Mouse (Mus musculus) liver, embryonic 16.5 days (tissue): Measurements from ENCODE around the gene Utp11. TPM values are rescaled to one million over a fixed set of nuclear protein-coding genes. Genes with fewer than 3 reads are reported as not detected.
A peak's percentile ranks its signal among the peaks of the same experiment; 100 is the strongest.

Source experiments
- ATAC-seq: fragments of 200-750 bp; cut with Nextera tagmentation; 2 replicates; pipeline ENCODE4 v1.8.0; 2017; ENCODE audit warnings: low read depth, mild to moderate bottlenecking, moderate number of reproducible peaks, moderate library complexity
- H3K27ac ChIP-seq: fragments of 300-500 bp; sonication (generic); 2 replicates; pipeline ENCODE4 v1.5.1; 2014; ENCODE audit warnings: mild to moderate bottlenecking, low read length
- H3K27me3 ChIP-seq: fragments of 300-500 bp; sonication (generic); 2 replicates; pipeline ENCODE4 v1.6.1; 2014; ENCODE audit warnings: low read depth, low read length, mixed read lengths; ENCODE audit not compliant: control insufficient read depth, insufficient read depth
- H3K36me3 ChIP-seq: fragments of 300-500 bp; sonication (generic); 2 replicates; pipeline ENCODE4 v1.6.1; 2014; ENCODE audit warnings: mild to moderate bottlenecking; ENCODE audit not compliant: control insufficient read depth, insufficient read depth
- H3K4me1 ChIP-seq: fragments of 300-500 bp; sonication (generic); 2 replicates; pipeline ENCODE4 v1.6.1; 2014; ENCODE audit warnings: low read depth, low read length, mixed read lengths; ENCODE audit not compliant: control insufficient read depth
- H3K4me2 ChIP-seq: fragments of 300-500 bp; sonication (generic); 2 replicates; pipeline ENCODE4 v1.6.1; 2014; ENCODE audit warnings: low read depth, low read length, mixed read lengths
- H3K4me3 ChIP-seq: fragments of 300-500 bp; sonication (generic); 2 replicates; pipeline ENCODE4 v1.5.1; 2014; ENCODE audit warnings: low read depth, mild to moderate bottlenecking, low read length
- H3K9ac ChIP-seq: fragments of 300-500 bp; sonication (generic); 2 replicates; pipeline ENCODE4 v1.6.1; 2014; ENCODE audit warnings: low read depth, low read length
- H3K9me3 ChIP-seq: fragments of 300-500 bp; sonication (generic); replicated peaks from 2 replicates; pipeline ENCODE4 v1.6.1; 2016; ENCODE audit warnings: low read length; ENCODE audit not compliant: control insufficient read depth
- WGBS: fragments of 180-500 bp; shearing (Covaris S2); extraction: QIAGEN DNeasy Blood & Tissue Kit; methylation state at CpG from one replicate; pipeline ENCODE4 v1.1.7; 2014; ENCODE audit not compliant: insufficient replicate concordance; 5-methylcytosine and 5-hydroxymethylcytosine counted together
- polyA plus RNA-seq: library from polyadenylated mRNA; unstranded; fragments of >200 nt; fragmentation: Nextera tagmentation; extraction: Ambion mirVana; gene quantifications from 2 replicates; pipeline ENCODE4 v1.2.1, GENCODE M21; 2015

Utp11 gene
- polyA plus RNA-seq, 1 experiment from 2014 or later, result 19.9 TPM

DNA sequence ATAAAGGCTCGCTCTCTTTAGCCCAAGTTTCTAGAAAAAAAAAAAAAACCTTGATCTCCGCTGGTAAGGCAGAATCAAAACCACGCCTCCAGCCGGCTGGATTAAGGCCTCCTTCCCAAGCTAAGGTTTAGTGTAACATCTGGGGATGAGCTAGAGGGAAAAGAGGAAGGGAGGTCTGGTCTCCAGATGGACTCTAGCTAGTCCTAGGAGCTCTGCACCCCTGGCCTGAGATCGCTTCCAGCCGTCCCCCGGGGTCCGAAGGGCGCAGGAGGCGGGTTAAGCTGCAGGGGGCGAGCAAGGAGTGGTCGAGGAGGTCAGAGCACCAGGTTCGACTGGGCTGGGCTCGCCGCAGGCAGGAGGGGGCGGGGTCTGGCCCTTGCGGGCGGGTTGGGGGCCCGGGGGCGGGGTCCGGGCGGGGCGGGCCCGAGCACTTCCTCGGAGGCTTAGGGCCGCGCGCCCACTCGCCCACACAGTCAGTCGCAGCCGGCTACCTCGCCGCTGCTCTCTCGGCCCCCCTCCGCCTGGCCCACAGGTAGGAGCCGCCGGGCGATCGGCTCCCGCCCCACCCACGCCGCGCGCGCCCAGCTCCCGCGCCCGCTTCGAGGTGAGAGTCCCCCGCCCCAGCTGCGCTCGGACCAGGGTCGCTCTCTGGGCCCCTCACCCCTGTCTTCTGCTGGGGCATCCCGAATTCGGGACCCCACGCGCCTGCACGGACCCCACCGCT is 7.0 kb upstream of the Utp11 start, which contains the start of gene Fhl3:
Gene Fhl3, plus strand, starts transcription at position 454 of the 724 bp plus-strand sequence.
- WGBS, result under 1% methylated on average over 35 of the region's 59 CpGs
- Histone ChIP-seq H3K4me3 (peak within 1 kb of the TSS; percentile 69), H3K9ac (peak within 1 kb of the TSS; percentile 70), H3K4me1 (peaks cover 38% of the 10 kb centered on the region), H3K9me3 (no peaks in the 10 kb centered on the region), H3K36me3 (no peaks in the 10 kb centered on the region), H3K4me2 (peak within 1 kb of the TSS; percentile 72), H3K27me3 (peaks cover 15% of the 10 kb centered on the region), H3K27ac (peak within 1 kb of the TSS; percentile 53)
- ATAC-seq, result peak; percentile 79

DNA sequence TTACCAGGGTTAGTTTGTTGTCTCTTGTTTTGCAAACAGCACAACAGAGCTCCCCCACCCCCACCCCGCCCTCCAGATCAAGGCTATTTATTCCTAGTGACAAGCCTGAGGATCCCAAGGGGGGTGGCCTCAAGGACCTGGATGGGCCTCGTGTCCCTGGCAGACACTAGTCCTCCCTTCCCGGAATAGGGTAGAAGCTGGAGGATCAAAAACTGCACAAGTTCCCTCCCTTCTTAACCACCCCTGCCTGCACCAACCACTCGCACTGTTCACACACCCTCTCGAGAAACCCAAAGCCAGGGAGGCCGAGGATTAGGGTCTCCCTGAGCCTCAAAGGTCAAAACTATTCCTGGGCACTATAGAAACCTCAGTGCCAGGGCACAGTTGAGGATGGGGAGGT is 6.4 kb upstream of the Utp11 start:
- 36% methylated on average over 6 of the region's 6 CpGs for WGBS
- ATAC-seq, result no peak
- no peaks in the 10 kb centered on the region for H3K36me3 ChIP-seq
- H3K9ac ChIP-seq, result no peak overlapping the region
- no peak overlapping the region for H3K27ac ChIP-seq
- peaks cover 15% of the 10 kb centered on the region for H3K27me3 ChIP-seq
- H3K4me3 ChIP-seq, result no peak overlapping the region
- peaks cover 31% of the 10 kb centered on the region for H3K4me1 ChIP-seq
- H3K4me2 ChIP-seq, result peak overlapping the region; percentile 72; the same call in 1 of the 2 replicates
- no peaks in the 10 kb centered on the region for H3K9me3 ChIP-seq

DNA sequence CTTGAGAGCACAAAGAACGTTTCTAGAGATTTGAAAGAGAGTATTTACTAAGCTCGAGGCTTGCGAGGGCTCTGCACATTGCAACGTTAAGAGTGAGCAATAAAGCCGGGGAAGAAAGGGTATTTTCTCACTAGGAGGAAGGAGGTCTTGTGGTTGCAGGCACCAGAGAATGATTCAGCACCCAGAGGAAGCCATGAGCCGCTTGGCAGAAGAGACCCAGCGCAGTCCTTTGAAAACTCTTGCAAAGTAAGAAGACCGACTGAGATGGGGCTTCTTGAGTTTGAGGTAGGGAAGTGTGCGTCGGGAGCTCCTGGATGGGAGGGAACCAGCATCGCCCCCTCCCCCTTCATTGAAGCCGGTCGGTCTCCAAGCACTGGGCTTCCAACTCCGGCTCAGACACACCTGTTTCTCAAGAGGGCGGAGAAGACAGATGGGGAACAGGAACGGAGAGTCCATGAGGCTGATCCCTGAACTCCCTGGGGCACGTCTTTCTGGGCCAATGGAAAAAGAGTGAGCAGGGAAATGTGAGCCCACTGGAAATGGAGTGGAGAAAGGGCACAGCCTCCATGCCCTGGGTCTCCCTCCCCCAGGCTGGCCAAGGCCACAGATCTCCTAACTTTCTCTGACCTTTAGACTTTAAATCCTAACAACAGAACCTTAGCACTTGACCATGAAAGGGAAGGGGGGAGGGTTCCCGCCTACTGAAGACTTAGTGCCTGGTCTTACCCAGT is 2.6 kb upstream of the Utp11 start:
- peaks cover 36% of the 10 kb centered on the region for H3K4me1 ChIP-seq
- H3K27ac ChIP-seq, result peak overlapping the region; percentile 35; the same call in 1 of the 2 replicates
- H3K4me3 ChIP-seq, result peak overlapping the region; percentile 35
- peak overlapping the region; percentile 36; the same call in 1 of the 2 replicates for H3K9ac ChIP-seq
- H3K4me2 ChIP-seq, result peak overlapping the region; percentile 47
- no peaks in the 10 kb centered on the region for H3K9me3 ChIP-seq
- H3K36me3 ChIP-seq, result no peaks in the 10 kb centered on the region
- peaks cover 5% of the 10 kb centered on the region for H3K27me3 ChIP-seq
- no peak for ATAC-seq
- 5% methylated on average over 18 of the region's 18 CpGs for WGBS

DNA sequence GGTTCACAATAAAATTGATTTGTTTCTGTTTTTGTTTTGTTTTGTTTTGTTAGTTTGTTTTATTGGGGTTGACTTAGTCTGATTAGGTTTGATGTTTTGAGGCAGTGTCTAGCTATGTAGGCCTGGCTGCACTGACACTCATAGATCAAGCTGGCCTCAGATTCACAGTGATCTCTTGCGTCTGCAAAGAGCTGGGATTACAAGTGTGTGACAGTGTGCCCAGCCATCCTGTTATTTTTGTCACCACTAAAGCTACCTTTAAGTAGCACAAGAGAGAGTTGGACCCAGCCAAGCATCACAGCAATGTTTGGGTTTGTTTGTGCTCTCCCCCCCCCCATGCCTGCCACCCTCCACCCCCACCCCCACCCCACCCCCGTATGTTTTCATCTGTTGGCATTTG is 1.2 kb upstream of the Utp11 start:
- H3K4me3 ChIP-seq, result no peak overlapping the region
- H3K4me1 ChIP-seq, result peaks cover 27% of the 10 kb centered on the region
- no peak overlapping the region for H3K27ac ChIP-seq
- 68% methylated on average over 2 of the region's 2 CpGs for WGBS
- no peaks in the 10 kb centered on the region for H3K9me3 ChIP-seq
- no peaks in the 10 kb centered on the region for H3K36me3 ChIP-seq
- H3K4me2 ChIP-seq, result no peak overlapping the region
- no peaks in the 10 kb centered on the region for H3K27me3 ChIP-seq
- H3K9ac ChIP-seq, result no peak overlapping the region
- ATAC-seq, result no peak

DNA sequence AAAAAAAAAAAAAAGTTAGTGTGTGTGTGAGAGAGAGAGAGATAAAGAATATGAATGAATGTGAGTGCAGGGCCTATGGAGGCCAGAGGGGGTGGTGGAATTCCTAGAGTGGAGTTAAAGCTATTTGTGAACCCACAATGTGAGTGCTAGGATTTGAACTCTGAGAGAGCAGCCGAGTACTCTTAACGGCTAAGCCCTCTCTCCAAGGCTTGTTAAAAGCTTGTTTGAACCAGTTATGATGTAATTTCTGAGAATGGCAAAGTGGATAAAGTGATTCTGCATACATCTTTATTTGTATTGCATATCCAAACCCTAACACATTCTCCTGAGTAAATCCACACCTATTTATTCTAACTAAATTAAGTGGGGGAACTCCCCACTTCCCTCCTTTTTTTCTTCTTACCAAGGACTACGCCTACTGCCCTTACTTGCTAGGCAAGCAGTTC is 961 bp downstream of the Utp11 start:
- peaks cover 27% of the 10 kb centered on the region for H3K4me1 ChIP-seq
- H3K9me3 ChIP-seq, result no peaks in the 10 kb centered on the region
- peak overlapping the region; percentile 88 for H3K4me3 ChIP-seq
- no peak overlapping the region for H3K27ac ChIP-seq
- H3K4me2 ChIP-seq, result peak overlapping the region; percentile 70
- no peaks in the 10 kb centered on the region for H3K27me3 ChIP-seq
- WGBS, result 42% methylated on average over 3 of the region's 3 CpGs
- no peaks in the 10 kb centered on the region for H3K36me3 ChIP-seq
- ATAC-seq, result no peak
- H3K9ac ChIP-seq, result peak overlapping the region; percentile 93

DNA sequence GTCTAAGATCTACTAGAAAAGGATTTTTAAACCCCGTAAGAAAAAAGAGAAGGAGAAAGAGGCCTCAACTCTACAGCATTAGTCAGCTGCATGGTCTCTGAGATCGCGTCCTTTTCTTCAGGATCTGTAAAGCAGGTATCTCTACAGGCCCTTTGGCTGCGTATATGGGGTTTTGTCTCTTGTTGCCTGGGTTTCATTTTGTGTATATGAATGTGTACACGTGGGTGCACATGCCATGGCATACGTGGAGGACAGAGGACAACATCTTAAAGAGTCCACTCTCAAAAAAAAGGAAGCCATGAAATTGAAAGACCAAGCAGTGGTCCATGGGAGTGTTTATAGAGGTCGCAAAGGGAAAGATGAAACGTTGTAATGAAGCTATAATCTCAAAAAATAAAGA is 1.9 kb downstream of the Utp11 start:
- H3K9me3 ChIP-seq, result no peaks in the 10 kb centered on the region
- 59% methylated on average over 8 of the region's 8 CpGs for WGBS
- no peak for ATAC-seq
- H3K4me3 ChIP-seq, result no peak overlapping the region
- no peaks in the 10 kb centered on the region for H3K36me3 ChIP-seq
- H3K27ac ChIP-seq, result no peak overlapping the region
- H3K4me1 ChIP-seq, result peaks cover 27% of the 10 kb centered on the region
- H3K9ac ChIP-seq, result no peak overlapping the region
- no peak overlapping the region for H3K4me2 ChIP-seq
- H3K27me3 ChIP-seq, result no peaks in the 10 kb centered on the region

DNA sequence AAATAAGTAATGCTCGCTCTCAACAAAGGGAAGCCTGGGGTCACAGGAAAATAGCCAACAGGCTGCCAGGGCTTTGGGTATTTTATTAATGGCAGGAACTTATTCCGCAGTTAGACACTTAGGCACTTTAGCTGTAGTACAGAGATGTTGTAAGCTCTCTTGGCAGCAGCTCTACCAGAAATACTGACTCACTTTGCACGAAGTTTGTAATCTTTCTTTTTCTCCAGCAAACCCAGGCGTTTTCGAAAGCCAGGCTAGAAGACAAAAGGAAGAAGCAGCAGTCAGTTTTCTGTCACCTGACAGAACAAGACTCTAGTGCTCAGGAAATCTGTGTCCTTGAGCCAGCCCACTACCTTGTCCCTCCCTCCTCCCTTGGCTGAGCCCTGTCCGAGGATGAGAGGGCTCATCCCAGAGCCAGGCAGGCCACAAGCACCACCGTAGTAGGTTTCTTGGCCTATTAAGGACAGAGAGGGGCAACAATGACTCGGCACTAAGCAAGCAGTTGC is 7.5 kb downstream of the Utp11 start:
- ATAC-seq, result no peak
- no peak overlapping the region for H3K9ac ChIP-seq
- no peak overlapping the region for H3K27ac ChIP-seq
- H3K36me3 ChIP-seq, result peaks cover 15% of the 10 kb centered on the region
- H3K9me3 ChIP-seq, result no peaks in the 10 kb centered on the region
- no peaks in the 10 kb centered on the region; the same call in 1 of the 2 replicates for H3K4me1 ChIP-seq
- H3K4me2 ChIP-seq, result no peak overlapping the region
- 70% methylated on average over 8 of the region's 8 CpGs for WGBS
- H3K4me3 ChIP-seq, result no peak overlapping the region
- no peaks in the 10 kb centered on the region for H3K27me3 ChIP-seq

DNA sequence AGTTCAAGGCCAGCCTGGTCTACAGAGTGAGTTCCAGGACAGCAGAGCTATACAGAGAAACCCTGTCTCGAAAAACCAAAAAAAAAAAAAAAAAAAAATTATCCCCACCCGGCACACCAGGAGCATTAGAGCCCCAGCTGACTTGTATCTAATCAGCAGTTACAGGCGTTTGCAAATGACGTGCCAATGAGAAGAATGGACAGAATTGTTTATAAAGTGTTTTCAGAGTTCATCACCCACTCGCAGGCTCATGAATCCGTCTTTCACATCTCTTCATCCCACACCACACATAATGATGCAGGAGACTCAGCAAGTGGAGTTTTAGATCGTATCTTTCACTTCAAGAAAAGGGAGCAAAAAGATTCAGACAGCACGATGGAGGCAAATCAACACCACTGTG is 7.9 kb downstream of the Utp11 start:
- H3K36me3 ChIP-seq, result peaks cover 18% of the 10 kb centered on the region
- H3K4me3 ChIP-seq, result no peak overlapping the region
- no peak overlapping the region for H3K27ac ChIP-seq
- no peaks in the 10 kb centered on the region for H3K4me1 ChIP-seq
- no peak for ATAC-seq
- H3K4me2 ChIP-seq, result no peak overlapping the region
- no peak overlapping the region for H3K9ac ChIP-seq
- 57% methylated on average over 8 of the region's 8 CpGs for WGBS
- no peaks in the 10 kb centered on the region for H3K9me3 ChIP-seq
- no peaks in the 10 kb centered on the region for H3K27me3 ChIP-seq

DNA sequence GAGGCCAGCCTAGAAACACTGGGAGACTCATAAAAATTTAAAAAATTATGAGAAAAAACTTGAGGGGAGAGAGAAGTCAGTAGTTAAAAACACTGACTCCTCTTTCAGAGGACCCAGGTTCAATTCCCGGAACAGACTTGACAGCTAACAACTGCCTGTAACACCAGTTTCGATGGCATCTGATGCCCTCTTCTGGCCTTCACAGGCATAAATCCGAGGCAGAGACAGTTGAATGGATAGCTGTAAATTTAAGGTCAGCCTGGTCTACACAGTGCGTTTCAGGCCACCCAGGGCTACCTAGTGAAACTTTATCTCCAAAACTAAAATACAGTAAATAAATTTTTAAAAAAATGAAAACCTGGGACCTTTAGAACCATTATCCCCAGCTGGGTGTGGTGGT is 8.4 kb downstream of the Utp11 start:
- Histone ChIP-seq H3K4me3 (no peak overlapping the region), H3K4me2 (no peak overlapping the region), H3K27ac (no peak overlapping the region), H3K4me1 (no peaks in the 10 kb centered on the region), H3K27me3 (no peaks in the 10 kb centered on the region), H3K36me3 (peaks cover 21% of the 10 kb centered on the region), H3K9ac (no peak overlapping the region), H3K9me3 (no peaks in the 10 kb centered on the region)
- whole genome bisulfite sequencing, result 66% methylated on average over 4 of the region's 4 CpGs
- no peak for ATAC-seq
